Mouse (Mus musculus) forebrain, embryonic 16.5 days (tissue): ENCODE measurements around the gene Timm13. TPM values are rescaled to one million over a fixed set of nuclear protein-coding genes. Genes with fewer than 3 reads are reported as not detected.
A peak's percentile ranks its signal among the peaks of the same experiment; 100 is the strongest.

Experiments used
- ATAC-seq: fragments of 200-750 bp; cut with Nextera tagmentation; 2 replicates; pipeline ENCODE4 v1.8.0; 2017; ENCODE audit warnings: mild to moderate bottlenecking, moderate library complexity
- H3K27ac ChIP-seq: fragments of 300-500 bp; sonication (generic); 2 replicates; pipeline ENCODE4 v1.5.1; 2014; ENCODE audit warnings: low read length, control low read depth
- H3K27me3 ChIP-seq: fragments of 300-500 bp; sonication (generic); replicated peaks from 2 replicates; pipeline ENCODE4 v1.6.1; 2014; ENCODE audit warnings: low read length; ENCODE audit not compliant: control insufficient read depth, insufficient read depth
- H3K36me3 ChIP-seq: fragments of 300-500 bp; sonication (generic); 2 replicates; pipeline ENCODE4 v1.6.1; 2014; ENCODE audit not compliant: control insufficient read depth, insufficient read depth
- H3K4me1 ChIP-seq: fragments of 300-500 bp; sonication (generic); replicated peaks from 2 replicates; pipeline ENCODE4 v1.6.1; 2014; ENCODE audit warnings: low read length; ENCODE audit not compliant: control insufficient read depth, insufficient read depth
- H3K4me2 ChIP-seq: fragments of 300-500 bp; sonication (generic); 2 replicates; pipeline ENCODE4 v1.6.1; 2014; ENCODE audit warnings: mild to moderate bottlenecking, low read length, control low read depth
- H3K4me3 ChIP-seq: fragments of 300-500 bp; sonication (generic); replicated peaks from 2 replicates; pipeline ENCODE4 v1.5.1; 2014; ENCODE audit warnings: mild to moderate bottlenecking, low read length, control low read depth
- H3K9ac ChIP-seq: fragments of 300-500 bp; sonication (generic); replicated peaks from 2 replicates; pipeline ENCODE4 v1.6.1; 2014; ENCODE audit warnings: low read depth, low read length, control low read depth
- H3K9me3 ChIP-seq: fragments of 300-500 bp; sonication (generic); 2 replicates; pipeline ENCODE4 v1.6.1; 2016; ENCODE audit warnings: low read length; ENCODE audit not compliant: control insufficient read depth
- WGBS: fragments of 180-500 bp; shearing (Covaris S2); extraction: QIAGEN DNeasy Blood & Tissue Kit; methylation state at CpG from one replicate; pipeline ENCODE4 v1.1.7; 2014; 5-methylcytosine and 5-hydroxymethylcytosine counted together
- polyA plus RNA-seq: library from polyadenylated mRNA; unstranded; fragments of >200 nt; fragmentation: Nextera tagmentation; extraction: Ambion mirVana; gene quantifications from 2 replicates; pipeline ENCODE4 v1.2.1, GENCODE M21; 2015

Gene Timm13
- polyA plus RNA-seq, 1 experiment from 2014 or later: 299 TPM

- no peak overlapping the region for H3K4me3 ChIP-seq
- no peaks in the 10 kb centered on the region for H3K9me3 ChIP-seq
- WGBS: 67% methylated on average over 2 of the region's 2 CpGs
- no peaks in the 10 kb centered on the region for H3K36me3 ChIP-seq
- no peak overlapping the region for H3K27ac ChIP-seq
- no peak for ATAC-seq
- H3K27me3 ChIP-seq: 0 out of 2 replicates have a peak, but pooled peaks cover 5% of the 10 kb centered on the region
- no peak overlapping the region for H3K9ac ChIP-seq
- H3K4me1 ChIP-seq: peaks cover 41% of the 10 kb centered on the region
- H3K4me2 ChIP-seq: no peak overlapping the region
Observed at GRCm38 (mm10) chr10:80940988-80941347, 40.2 kb upstream of the Timm13 start.

GRCm38 (mm10) chr10:80940320-80940987 is 39.7 kb upstream of the Timm13 start:
- Histone ChIP-seq H3K4me1 (peaks cover 46% of the 10 kb centered on the region), H3K27me3 (0 out of 2 replicates have a peak, but pooled peaks cover 5% of the 10 kb centered on the region)

GRCm38 (mm10) chr10:80939671-80940070 is 38.9 kb upstream of the Timm13 start:
- Histone ChIP-seq H3K4me3 (peak overlapping the region; percentile 44), H3K4me2 (peak overlapping the region; percentile 77), H3K27ac (peak overlapping the region; percentile 29; the same call in 1 of the 2 replicates), H3K36me3 (no peaks in the 10 kb centered on the region), H3K9me3 (no peaks in the 10 kb centered on the region), H3K4me1 (peaks cover 46% of the 10 kb centered on the region), H3K9ac (peak overlapping the region; percentile 64), H3K27me3 (0 out of 2 replicates have a peak, but pooled peaks cover 5% of the 10 kb centered on the region)
- 3% methylated on average over 28 of the region's 28 CpGs for WGBS
- ATAC-seq: peak; percentile 67

More at GRCm38 (mm10) chr10:80940320-80940987, 39.7 kb upstream of the Timm13 start:
- Histone ChIP-seq H3K27ac (no peak overlapping the region), H3K4me2 (peak overlapping the region; percentile 77), H3K9ac (peak overlapping the region; percentile 64), H3K36me3 (no peaks in the 10 kb centered on the region), H3K9me3 (no peaks in the 10 kb centered on the region), H3K4me3 (peak overlapping the region; percentile 44)
- WGBS: 61% methylated on average over 8 of the region's 8 CpGs
- no peak for ATAC-seq

- peak overlapping the region; percentile 44 for H3K4me3 ChIP-seq
- WGBS: 13% methylated on average over 15 of the region's 15 CpGs
- peak overlapping the region; percentile 77 for H3K4me2 ChIP-seq
- peak overlapping the region; percentile 64; the same call in 1 of the 2 replicates for H3K9ac ChIP-seq
- H3K27ac ChIP-seq: no peak overlapping the region
- no peaks in the 10 kb centered on the region for H3K36me3 ChIP-seq
- peaks cover 46% of the 10 kb centered on the region for H3K4me1 ChIP-seq
- peaks cover 11% of the 10 kb centered on the region for H3K27me3 ChIP-seq
- H3K9me3 ChIP-seq: no peaks in the 10 kb centered on the region
- ATAC-seq: peak; percentile 54
Observed at GRCm38 (mm10) chr10:80938831-80939550, 38.2 kb upstream of the Timm13 start.

- H3K9ac ChIP-seq: no peak overlapping the region
- no peak overlapping the region for H3K4me3 ChIP-seq
- no peak overlapping the region for H3K4me2 ChIP-seq
- no peak for ATAC-seq
- no peaks in the 10 kb centered on the region for H3K9me3 ChIP-seq
- no peak overlapping the region for H3K27ac ChIP-seq
- WGBS: 20% methylated on average over 8 of the region's 8 CpGs
- peaks cover 58% of the 10 kb centered on the region for H3K4me1 ChIP-seq
- H3K36me3 ChIP-seq: no peaks in the 10 kb centered on the region
- peaks cover 24% of the 10 kb centered on the region for H3K27me3 ChIP-seq
Observed at GRCm38 (mm10) chr10:80937646-80938045, 36.9 kb upstream of the Timm13 start.

GRCm38 (mm10) chr10:80936810-80937164 is 36.0 kb upstream of the Timm13 start:
- Histone ChIP-seq H3K36me3 (no peaks in the 10 kb centered on the region), H3K4me1 (peaks cover 67% of the 10 kb centered on the region), H3K9ac (no peak overlapping the region), H3K4me2 (peak overlapping the region; percentile 32), H3K27ac (no peak overlapping the region), H3K27me3 (peaks cover 32% of the 10 kb centered on the region), H3K4me3 (no peak overlapping the region), H3K9me3 (no peaks in the 10 kb centered on the region)
- ATAC-seq: no peak
- WGBS: 12% methylated on average over 6 of the region's 6 CpGs

- no peak overlapping the region for H3K27ac ChIP-seq
- peaks cover 37% of the 10 kb centered on the region for H3K27me3 ChIP-seq
- no peak overlapping the region for H3K9ac ChIP-seq
- WGBS: 2% methylated on average over 37 of the region's 37 CpGs
- H3K4me3 ChIP-seq: peak overlapping the region; percentile 12; the same call in 1 of the 2 replicates
- H3K36me3 ChIP-seq: no peaks in the 10 kb centered on the region
- peak; percentile 47 for ATAC-seq
- H3K9me3 ChIP-seq: no peaks in the 10 kb centered on the region
- peak overlapping the region; percentile 32 for H3K4me2 ChIP-seq
- H3K4me1 ChIP-seq: peaks cover 72% of the 10 kb centered on the region
Observed at GRCm38 (mm10) chr10:80936135-80936809, 35.5 kb upstream of the Timm13 start.

- no peak for ATAC-seq
- Histone ChIP-seq H3K4me2 (peak overlapping the region; percentile 32), H3K4me3 (no peak overlapping the region), H3K27ac (no peak overlapping the region), H3K9ac (no peak overlapping the region), H3K9me3 (no peaks in the 10 kb centered on the region), H3K4me1 (peaks cover 75% of the 10 kb centered on the region), H3K27me3 (peaks cover 38% of the 10 kb centered on the region), H3K36me3 (no peaks in the 10 kb centered on the region)
- WGBS: 3% methylated on average over 15 of the region's 17 CpGs
Observed at GRCm38 (mm10) chr10:80935698-80936097, 34.9 kb upstream of the Timm13 start.

- no peak overlapping the region for H3K9ac ChIP-seq
- peaks cover 75% of the 10 kb centered on the region for H3K4me1 ChIP-seq
- no peaks in the 10 kb centered on the region for H3K9me3 ChIP-seq
- peaks cover 38% of the 10 kb centered on the region for H3K27me3 ChIP-seq
- H3K27ac ChIP-seq: no peak overlapping the region
- no peak overlapping the region for H3K4me2 ChIP-seq
- WGBS: 11% methylated on average over 3 of the region's 3 CpGs
- no peak for ATAC-seq
- no peak overlapping the region for H3K4me3 ChIP-seq
- H3K36me3 ChIP-seq: no peaks in the 10 kb centered on the region
Observed at GRCm38 (mm10) chr10:80935241-80935640, 34.5 kb upstream of the Timm13 start.
